14 mouse cellular contexts compared by ENCODE assay signal in the genomic region with DNA sequence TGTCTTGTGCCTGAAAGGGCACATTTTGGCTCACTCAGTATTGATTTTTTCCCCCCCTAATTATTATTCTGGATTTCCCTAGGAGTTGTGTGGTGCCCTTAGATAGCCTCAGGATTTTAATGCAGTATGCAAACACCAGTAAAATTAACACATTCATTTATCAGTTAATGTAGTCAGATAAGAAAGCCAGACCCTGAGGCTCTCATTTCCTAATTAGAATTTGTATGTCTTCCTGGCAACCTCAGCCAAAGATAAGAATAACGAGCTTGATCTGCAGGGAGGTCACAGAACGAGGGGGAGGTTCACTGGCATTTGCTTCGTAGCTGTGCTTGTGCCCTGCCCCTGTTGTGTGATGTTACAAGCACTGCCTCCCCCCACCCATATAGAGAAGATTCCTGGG. TPM values are rescaled to one million over a fixed set of nuclear protein-coding genes. Genes with fewer than 3 reads are reported as not detected.
DNase-seq lines count a peak whose midpoint lies in the region; ATAC-seq and TF ChIP-seq lines count a peak whose summit lies in the region.
"Had no signal": no experiment of that assay in that cellular context is flagged by ENCODE, and none has a peak within 500 bp of the region (broad histone marks: within the 10 kb centered on the region; RNA-seq: fewer than 3 reads in every experiment).

No protein-coding gene starts in this region.

- no peak overlapping the region for H3K4me2 ChIP-seq in forebrain, embryonic 12.5 days
- H3K4me2 ChIP-seq in heart, embryonic 15.5 days: no peak overlapping the region
- H3K4me2 ChIP-seq in midbrain, embryonic 13.5 days (replicated peaks): no peak overlapping the region

- H3K4me3 ChIP-seq in forebrain, embryonic 10.5 days: no peak overlapping the region
- no peak overlapping the region for H3K4me3 ChIP-seq in forebrain, embryonic 12.5 days (replicated peaks)
- no peak overlapping the region for H3K4me3 ChIP-seq in heart, embryonic 15.5 days
- H3K4me3 ChIP-seq in G1E (ENCODE audit: low read depth, low read length): no peak overlapping the region; the same call in 1 of the 2 replicates
- H3K4me3 ChIP-seq in midbrain, embryonic 13.5 days (replicated peaks): no peak overlapping the region
- H3K4me3 ChIP-seq: megakaryocyte, embryonic 14.5 days had no signal

- peak overlapping the region; percentile 60; the same call in 1 of the 2 replicates for H3K27ac ChIP-seq in forebrain, embryonic 10.5 days
- no peak overlapping the region for H3K27ac ChIP-seq in forebrain, embryonic 12.5 days
- H3K27ac ChIP-seq in heart, embryonic 15.5 days: peak overlapping the region; percentile 90
- H3K27ac ChIP-seq in midbrain, embryonic 13.5 days: peak overlapping the region; percentile 55

- no peak for DNase-seq in forebrain, embryonic 10.5 days (ENCODE audit: extremely low spot score, low spot score)
- no peak for DNase-seq in heart, adult 8-10 months (ENCODE audit: low spot score)
- peak; percentile 43 for DNase-seq in G1E (ENCODE audit: low spot score)
- DNase-seq in kidney, adult 8-10 months: no peak
- no peak for DNase-seq in thymus, postnatal 4 days
- DNase-seq: cerebellum, adult 8-10 months; kidney, postnatal 14 days; left cerebral cortex, postnatal 4 days; lung, adult 2 months; thymus, adult 2 months had no signal

- H3K27me3 ChIP-seq in forebrain, embryonic 10.5 days (ENCODE audit: poor library complexity, severe bottlenecking): peaks cover 12% of the 10 kb centered on the region
- peaks cover 7% of the 10 kb centered on the region; the same call in 1 of the 2 replicates for H3K27me3 ChIP-seq in forebrain, embryonic 12.5 days
- H3K27me3 ChIP-seq in heart, embryonic 15.5 days: no peaks in the 10 kb centered on the region
- H3K27me3 ChIP-seq in G1E (ENCODE audit: insufficient read depth, low read length): no peaks in the 10 kb centered on the region; the same call in 1 of the 2 replicates
- H3K27me3 ChIP-seq in midbrain, embryonic 13.5 days: no peaks in the 10 kb centered on the region
- H3K27me3 ChIP-seq: megakaryocyte, embryonic 14.5 days had no signal

- H3K9me3 ChIP-seq in forebrain, embryonic 10.5 days: no peaks in the 10 kb centered on the region
- no peaks in the 10 kb centered on the region for H3K9me3 ChIP-seq in forebrain, embryonic 12.5 days
- H3K9me3 ChIP-seq in heart, embryonic 15.5 days (replicated peaks): no peaks in the 10 kb centered on the region
- H3K9me3 ChIP-seq in G1E (replicated peaks): no peaks in the 10 kb centered on the region
- H3K9me3 ChIP-seq in midbrain, embryonic 13.5 days: no peaks in the 10 kb centered on the region
- H3K9me3 ChIP-seq: megakaryocyte, embryonic 14.5 days had no signal

- no peak for ATAC-seq in forebrain, embryonic 12.5 days (ENCODE audit: low FRiP score)
- ATAC-seq in heart, embryonic 15.5 days (replicated peaks; ENCODE audit: insufficient number of reproducible peaks, insufficient read depth, low FRiP score, low read depth): no peak
- ATAC-seq in G1E (ENCODE audit: extremely low read depth, insufficient number of reproducible peaks, low FRiP score, poor library complexity, severe bottlenecking): peak; percentile 59
- no peak for ATAC-seq in midbrain, embryonic 13.5 days

- WGBS in forebrain, embryonic 10.5 days: 22% methylated on average over 3 of the region's 3 CpGs
- WGBS in forebrain, embryonic 12.5 days: 18% methylated on average over 3 of the region's 3 CpGs
- 4% methylated on average over 3 of the region's 3 CpGs for WGBS in heart, embryonic 15.5 days
- WGBS in midbrain, embryonic 13.5 days: 9% methylated on average over 3 of the region's 3 CpGs

- H3K36me3 ChIP-seq in forebrain, embryonic 10.5 days (replicated peaks): peaks cover 12% of the 10 kb centered on the region
- H3K36me3 ChIP-seq in forebrain, embryonic 12.5 days (replicated peaks): no peaks in the 10 kb centered on the region
- peaks cover 6% of the 10 kb centered on the region; the same call in 1 of the 2 replicates for H3K36me3 ChIP-seq in heart, embryonic 15.5 days
- peaks cover 77% of the 10 kb centered on the region for H3K36me3 ChIP-seq in G1E (replicated peaks)
- no peaks in the 10 kb centered on the region for H3K36me3 ChIP-seq in midbrain, embryonic 13.5 days

- no peak overlapping the region for H3K9ac ChIP-seq in forebrain, embryonic 12.5 days
- H3K9ac ChIP-seq in heart, embryonic 15.5 days: 0 out of 2 replicates have a peak overlapping the region, but pooled peaks have one; percentile 23
- no peak overlapping the region for H3K9ac ChIP-seq in midbrain, embryonic 13.5 days (replicated peaks)

- TF ChIP-seq CTCF in G1E (IDR thresholded peaks at IDR 0.05; ENCODE audit: low read depth, low read length): no peak

- peaks cover 80% of the 10 kb centered on the region for H3K4me1 ChIP-seq in forebrain, embryonic 10.5 days
- H3K4me1 ChIP-seq in forebrain, embryonic 12.5 days: peaks cover 53% of the 10 kb centered on the region
- H3K4me1 ChIP-seq in heart, embryonic 15.5 days (replicated peaks): peaks cover 97% of the 10 kb centered on the region
- peaks cover 95% of the 10 kb centered on the region for H3K4me1 ChIP-seq in G1E (ENCODE audit: insufficient read depth, low read depth, low read length)
- H3K4me1 ChIP-seq in midbrain, embryonic 13.5 days (replicated peaks): peaks cover 51% of the 10 kb centered on the region

RNA-seq across cellular contexts. Expression of a gene that starts 12.7 kb away (rescaled TPM):
- polyA plus RNA-seq in forebrain, embryonic 10.5 days (2016; fragmentation: Nextera tagmentation; extraction: Ambion mirVana): 6.2 and 8.1 TPM in 2 replicates
- 3.0 and 3.6 TPM in 2 replicates for polyA plus RNA-seq in forebrain, embryonic 12.5 days (2016; fragmentation: Nextera tagmentation; extraction: Ambion mirVana)
- polyA plus RNA-seq in heart, embryonic 15.5 days (2015; fragmentation: Nextera tagmentation; extraction: Ambion mirVana): 26.1 and 29.0 TPM in 2 replicates
- 100 to 1,000 TPM; 281 to 370 (median 342) TPM for total RNA-seq in heart, adult 8-10 months (2022)
- total RNA-seq in G1E (2014; fragmentation: Nextera tagmentation) (17.7 and 20.9 TPM in 2 replicates), G1E (2017) (5.7 and 9.1 TPM in 2 replicates)
- 107 and 121 TPM in 2 replicates for polyA plus RNA-seq in G1E (2012)
- 2.1 and 2.6 TPM in 2 replicates for polyA plus RNA-seq in midbrain, embryonic 13.5 days (2015; fragmentation: Nextera tagmentation; extraction: Ambion mirVana)
